Mouse (Mus musculus): Measurements from ENCODE around the gene Olfr1161.
"Not testable (repeated sequence)": the region's sequence is repeated elsewhere in the genome, so short reads cannot be mapped to it uniquely, and the experiment has no call there.

Gene Olfr1161

DNA sequence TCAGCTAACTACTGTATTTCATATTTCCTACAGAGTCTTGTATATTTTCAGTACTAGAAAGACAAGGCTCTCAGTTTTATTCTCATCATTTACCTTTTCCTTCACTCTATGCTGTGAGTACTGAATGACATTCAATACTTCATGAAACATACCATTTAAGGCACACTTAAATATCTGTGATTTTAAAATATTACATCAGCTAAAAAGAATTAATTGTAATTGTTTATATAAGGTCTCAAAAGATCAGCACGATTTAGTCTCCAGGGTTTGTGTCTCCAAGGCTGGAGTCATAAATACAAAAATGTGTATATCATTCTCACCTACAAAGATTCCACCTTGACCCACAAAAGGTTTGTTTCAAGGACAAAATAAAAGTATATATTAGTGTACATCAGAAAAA lies at the start of gene Olfr1161:
Gene Olfr1161, plus strand, starts transcription at position 301 of the 400 bp plus-strand sequence.
- not testable (repeated sequence) for DNase-seq (ENCODE audit: low read depth, low spot score)

DNA sequence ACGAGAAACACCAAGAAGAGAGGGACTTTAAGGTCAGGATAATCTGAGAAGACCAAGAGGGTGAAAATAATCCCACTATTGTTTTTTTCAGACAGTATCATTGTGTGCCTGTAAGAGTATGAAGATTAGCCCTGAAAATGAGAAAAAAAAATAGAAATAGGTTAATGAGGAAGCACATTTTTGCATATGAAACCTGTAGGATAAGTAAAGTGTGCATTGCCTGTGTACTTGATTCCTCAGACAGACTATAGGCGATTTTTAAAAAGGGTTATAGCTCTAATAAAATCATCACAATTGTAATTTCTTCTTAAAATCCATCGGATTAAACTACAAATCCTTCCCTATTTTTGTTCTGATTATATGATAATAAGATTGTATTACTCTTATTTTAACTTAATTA lies 48.0 kb upstream of the Olfr1161 start, which contains the start of gene Olfr74:
Gene Olfr74, minus strand, starts transcription at position 101 of the 400 bp plus-strand sequence.
- no peak for DNase-seq (ENCODE audit: low read depth, low spot score)

DNA sequence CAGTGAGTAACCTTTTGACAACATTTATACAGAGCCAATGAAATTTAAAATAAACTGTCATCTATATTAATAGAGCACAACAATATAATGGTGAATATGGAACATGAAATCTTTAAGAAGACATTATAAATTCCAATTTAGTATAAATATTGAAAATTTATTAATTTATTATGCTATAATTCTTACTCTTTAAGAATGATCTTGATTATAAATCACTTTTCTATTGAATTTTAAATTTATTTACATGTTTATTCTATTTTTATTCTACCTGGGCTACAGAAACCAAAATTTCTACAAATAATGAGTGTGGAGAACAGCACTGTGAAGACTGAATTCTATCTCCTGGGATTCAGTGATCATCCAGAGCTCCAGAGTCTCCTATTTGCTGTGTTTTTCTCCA lies 32.8 kb upstream of the Olfr1161 start, which contains the start of gene Olfr1158:
Gene Olfr1158, plus strand, starts transcription at position 301 of the 400 bp plus-strand sequence.
- no peak for DNase-seq (ENCODE audit: low read depth, low spot score)

DNA sequence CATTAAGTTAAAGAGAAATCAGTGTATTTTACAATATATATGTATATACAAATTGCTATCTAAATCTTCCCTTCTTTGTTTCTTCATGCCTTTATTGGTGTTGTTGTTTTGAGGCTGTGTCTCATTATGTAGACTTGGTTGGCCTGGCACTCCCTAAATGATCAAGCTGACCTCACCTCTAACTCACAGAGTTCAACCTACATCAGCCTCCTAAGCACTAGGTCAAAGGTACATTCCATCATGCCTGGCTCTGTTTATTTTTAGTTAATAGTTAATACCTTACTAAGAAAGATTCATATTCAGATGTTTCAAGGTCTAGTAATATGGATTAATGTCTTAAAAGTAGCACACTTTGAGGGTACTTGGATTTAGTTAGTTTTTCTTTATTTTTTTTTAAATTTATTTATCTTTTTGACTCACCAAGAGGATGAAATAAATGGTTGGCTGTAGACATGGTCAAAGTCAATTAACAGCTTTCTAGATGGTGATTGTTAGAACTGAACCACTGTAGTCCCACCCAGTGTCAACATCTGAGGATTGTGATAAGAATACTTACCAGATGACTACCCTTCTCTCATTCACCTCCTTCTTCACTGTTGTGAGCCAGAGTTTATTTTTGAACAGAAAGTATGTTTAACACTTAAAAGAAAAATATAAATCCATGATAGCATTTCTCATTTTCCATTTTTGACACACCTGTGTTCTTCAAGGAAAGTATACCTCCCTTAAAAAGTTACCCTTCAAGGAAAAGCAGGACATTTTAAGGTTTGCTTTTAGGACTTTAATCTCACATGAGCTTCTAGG lies 14.9 kb upstream of the Olfr1161 start, which contains the start of gene Olfr1160:
Gene Olfr1160, minus strand, starts transcription at position 754 of the 804 bp plus-strand sequence.
- DNase-seq (ENCODE audit: low read depth, low spot score): no peak

DNA sequence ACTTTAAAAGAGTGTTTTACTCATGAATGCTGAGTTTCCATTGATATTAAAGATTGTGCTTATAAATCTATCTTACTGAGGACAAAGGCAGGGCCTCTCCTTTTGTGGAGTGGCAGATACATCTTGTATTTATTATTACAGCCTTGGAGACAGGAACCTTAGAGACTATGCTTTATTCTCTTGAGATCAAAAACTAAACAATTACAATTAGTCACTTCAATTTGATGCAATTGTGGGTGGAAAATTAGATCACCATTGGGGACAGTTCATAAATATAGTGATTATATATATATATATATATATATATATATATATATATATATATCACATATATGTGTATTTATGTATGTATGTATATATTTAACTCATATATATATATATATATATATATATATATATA lies 15.0 kb downstream of the Olfr1161 start, which contains the start of gene Olfr73:
Gene Olfr73, minus strand, starts transcription at position 101 of the 400 bp plus-strand sequence.
- DNase-seq (ENCODE audit: low read depth, low spot score): no peak

DNA sequence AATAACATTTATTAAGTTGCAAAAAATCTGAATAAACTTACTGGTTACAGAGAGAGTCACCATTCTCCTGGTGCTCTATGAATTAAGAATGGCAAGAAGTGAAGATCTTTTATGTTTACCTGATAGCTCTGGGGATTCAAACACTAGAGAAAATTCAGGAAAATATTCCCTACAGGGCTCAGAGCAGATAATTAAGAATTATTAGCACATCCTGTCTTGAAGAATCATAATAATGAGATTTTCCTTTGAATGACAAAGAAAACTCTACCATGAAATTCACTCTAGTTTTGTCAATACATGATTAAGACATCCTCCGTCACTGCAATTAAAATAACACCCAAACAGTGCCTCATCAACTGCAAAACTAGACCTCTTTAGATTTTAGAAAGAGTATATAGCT lies 28.5 kb downstream of the Olfr1161 start, which contains the start of gene Olfr1162:
Gene Olfr1162, minus strand, starts transcription at position 101 of the 400 bp plus-strand sequence.
- no peak for DNase-seq (ENCODE audit: low read depth, low spot score)

DNA sequence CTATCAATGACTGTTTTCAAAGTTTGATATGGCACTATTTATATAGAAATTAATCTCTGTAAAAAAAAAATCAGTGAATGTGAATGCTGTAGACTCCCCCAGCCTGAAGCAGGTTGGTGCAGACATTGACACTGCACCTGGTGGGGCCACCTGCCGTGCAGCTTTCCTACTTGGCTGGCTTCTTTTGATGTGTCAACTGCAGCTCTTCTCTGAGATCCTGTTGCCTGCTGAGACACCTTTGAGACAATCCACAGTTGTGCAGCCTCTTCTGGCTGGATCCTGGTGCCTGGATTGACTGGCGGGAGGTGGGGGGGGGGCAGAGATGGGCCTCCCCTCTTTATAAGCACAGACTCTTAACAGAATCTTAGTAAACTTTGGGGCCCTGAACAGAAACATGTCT lies 41.0 kb downstream of the Olfr1161 start:
- no peak for DNase-seq (ENCODE audit: low read depth, low spot score)

DNA sequence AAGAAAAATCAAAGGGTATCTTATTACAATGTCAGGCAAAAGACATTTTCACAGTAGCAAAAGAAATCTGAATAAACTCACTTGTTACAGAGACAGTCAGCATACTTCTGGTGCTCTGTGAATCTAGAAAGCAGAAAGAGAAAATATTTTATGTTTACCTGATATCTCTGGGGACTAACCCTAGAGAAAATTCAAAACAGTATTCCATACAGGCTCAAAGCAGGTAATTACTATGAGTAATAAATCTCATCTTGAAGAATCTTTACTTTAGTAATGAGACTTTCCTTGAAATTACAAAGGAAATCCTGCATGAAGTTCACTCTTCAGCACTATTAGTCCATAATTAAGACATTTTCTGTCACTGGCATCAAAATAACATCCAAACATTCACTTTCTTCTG lies 49.2 kb downstream of the Olfr1161 start, which contains the start of gene Olfr1163:
Gene Olfr1163, minus strand, starts transcription at position 101 of the 400 bp plus-strand sequence.
- DNase-seq (ENCODE audit: low read depth, low spot score): no peak
